Mouse (Mus musculus): Measurements from ENCODE around the gene Myl9. TPM values are rescaled to one million over a fixed set of nuclear protein-coding genes. Genes with fewer than 3 reads are reported as not detected.

Myl9 gene
- polyA plus RNA-seq (2014; fragmentation: Nextera tagmentation; extraction: Ambion mirVana) = 218 and 250 TPM in 2 replicates

DNA sequence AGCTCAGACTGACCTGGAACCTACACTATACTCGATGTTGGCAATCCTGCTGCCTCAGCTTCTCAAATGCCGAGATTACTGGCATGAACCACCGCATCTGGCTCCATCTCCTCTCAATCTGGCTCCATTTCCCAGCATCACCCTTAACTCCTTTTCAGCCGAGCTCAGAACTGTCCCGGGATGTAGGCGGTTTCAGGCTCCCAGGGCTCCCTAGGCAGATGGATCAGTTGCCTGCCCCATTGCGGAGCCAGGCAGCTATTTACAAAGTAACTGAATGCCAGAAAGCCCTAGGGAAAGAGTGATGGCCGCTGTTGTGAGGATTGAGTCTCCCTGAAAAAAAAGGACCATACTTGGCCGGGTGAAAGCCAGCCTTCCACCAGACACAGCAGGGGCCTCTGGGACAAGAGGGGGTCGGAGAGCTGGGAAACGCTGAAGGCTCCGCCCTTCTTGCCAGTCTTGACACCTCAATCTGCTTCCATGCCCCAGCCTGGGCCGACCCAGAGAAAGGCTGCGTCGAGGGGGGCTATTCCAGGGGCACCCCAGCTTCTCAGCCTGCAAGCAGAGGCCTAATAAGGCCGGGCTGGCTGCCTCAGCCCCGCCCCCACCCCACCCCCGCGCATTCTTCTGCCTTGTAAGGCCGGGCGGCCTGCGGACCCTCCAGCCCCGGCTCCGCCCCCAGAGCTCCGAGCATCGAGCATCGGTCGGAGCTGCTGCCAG, at the start of gene Myl9:
Myl9 (plus strand) TSS at position 683 of the 717 bp plus-strand sequence.
- H3K27me3 ChIP-seq (ENCODE audit: control insufficient read depth, insufficient read depth, low read length) = no peaks in the 10 kb centered on the region
- peak within 1 kb of the TSS; percentile 42 for H3K4me3 ChIP-seq (ENCODE audit: low read length)
- 2% methylated on average over 28 of the region's 28 CpGs for WGBS
- H3K9me3 ChIP-seq (ENCODE audit: control insufficient read depth, low read length) = no peaks in the 10 kb centered on the region
- H3K36me3 ChIP-seq (ENCODE audit: control insufficient read depth, insufficient read depth, low read length) = no peaks in the 10 kb centered on the region
- ATAC-seq (ENCODE audit: low FRiP score, low TSS enrichment) = peak; percentile 87
- H3K9ac ChIP-seq (ENCODE audit: low read depth, low read length) = peak within 1 kb of the TSS; percentile 58
- peaks cover 22% of the 10 kb centered on the region for H3K4me1 ChIP-seq (ENCODE audit: control insufficient read depth, insufficient read depth, low read length)
- H3K4me2 ChIP-seq (replicated peaks; ENCODE audit: low read depth, low read length) = peak within 1 kb of the TSS; percentile 54
- peak within 1 kb of the TSS; percentile 76 for H3K27ac ChIP-seq (ENCODE audit: low read depth, low read length)

DNA sequence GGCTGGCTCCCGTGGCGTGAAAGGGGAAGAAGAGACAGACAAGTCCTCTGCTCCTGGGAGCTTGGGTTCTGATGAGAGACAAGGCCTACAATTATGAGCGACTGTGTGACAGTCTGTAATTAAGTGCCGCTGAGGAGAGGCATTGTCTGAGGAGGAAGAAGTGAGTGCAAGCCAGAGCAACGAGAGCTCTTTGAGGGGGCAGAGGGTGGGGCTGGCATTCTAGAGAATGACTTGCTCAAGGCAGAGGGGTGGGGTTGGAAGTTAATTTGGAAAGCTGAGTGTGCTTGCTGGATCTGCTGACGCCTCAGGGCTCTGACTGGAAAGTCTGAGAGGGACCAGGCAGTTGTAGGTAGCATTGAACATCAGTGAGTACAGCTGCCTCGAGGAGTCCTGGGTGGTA, 48.9 kb upstream of the Myl9 start:
- no peak overlapping the region for H3K4me2 ChIP-seq (replicated peaks; ENCODE audit: low read depth, low read length)
- peak overlapping the region; percentile 30; the same call in 1 of the 2 replicates for H3K27ac ChIP-seq (ENCODE audit: low read depth, low read length)
- no peaks in the 10 kb centered on the region for H3K27me3 ChIP-seq (ENCODE audit: control insufficient read depth, insufficient read depth, low read length)
- no peak for ATAC-seq (ENCODE audit: low FRiP score, low TSS enrichment)
- WGBS = 26% methylated on average over 7 of the region's 7 CpGs
- H3K36me3 ChIP-seq (ENCODE audit: control insufficient read depth, insufficient read depth, low read length) = no peaks in the 10 kb centered on the region
- peaks cover 41% of the 10 kb centered on the region for H3K4me1 ChIP-seq (ENCODE audit: control insufficient read depth, insufficient read depth, low read length)
- no peaks in the 10 kb centered on the region for H3K9me3 ChIP-seq (ENCODE audit: control insufficient read depth, low read length)
- no peak overlapping the region for H3K4me3 ChIP-seq (ENCODE audit: low read length)
- 0 out of 2 replicates have a peak overlapping the region, but pooled peaks have one; percentile 7 for H3K9ac ChIP-seq (ENCODE audit: low read depth, low read length)

DNA sequence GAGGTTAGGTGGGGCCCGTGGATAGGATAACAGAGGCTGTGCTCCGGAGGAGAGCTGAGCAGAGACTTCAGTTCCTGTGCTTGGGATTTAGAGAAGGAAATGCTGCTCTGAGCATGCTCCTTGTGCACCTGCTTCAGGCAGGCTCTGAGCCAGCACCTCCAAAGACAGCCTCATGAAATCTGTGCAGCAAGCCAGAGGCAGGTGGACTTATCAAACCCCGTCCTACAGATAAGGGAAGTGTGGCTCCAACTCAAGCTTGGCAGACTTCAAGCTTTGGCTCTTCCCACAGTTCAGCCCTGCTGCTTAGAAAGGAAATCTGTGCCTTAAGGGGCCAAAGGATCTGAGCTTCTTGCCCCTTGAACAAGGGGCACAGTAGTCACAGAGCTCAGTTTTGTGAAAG, 48.3 kb upstream of the Myl9 start:
- Histone ChIP-seq H3K27me3 (ENCODE audit: control insufficient read depth, insufficient read depth, low read length) (no peaks in the 10 kb centered on the region), H3K9me3 (ENCODE audit: control insufficient read depth, low read length) (no peaks in the 10 kb centered on the region), H3K4me1 (ENCODE audit: control insufficient read depth, insufficient read depth, low read length) (peaks cover 41% of the 10 kb centered on the region), H3K36me3 (ENCODE audit: control insufficient read depth, insufficient read depth, low read length) (no peaks in the 10 kb centered on the region), H3K4me2 (replicated peaks; ENCODE audit: low read depth, low read length) (no peak overlapping the region), H3K27ac (ENCODE audit: low read depth, low read length) (no peak overlapping the region), H3K4me3 (ENCODE audit: low read length) (no peak overlapping the region), H3K9ac (ENCODE audit: low read depth, low read length) (no peak overlapping the region)
- WGBS = 41% methylated on average over 3 of the region's 3 CpGs
- ATAC-seq (ENCODE audit: low FRiP score, low TSS enrichment) = no peak

DNA sequence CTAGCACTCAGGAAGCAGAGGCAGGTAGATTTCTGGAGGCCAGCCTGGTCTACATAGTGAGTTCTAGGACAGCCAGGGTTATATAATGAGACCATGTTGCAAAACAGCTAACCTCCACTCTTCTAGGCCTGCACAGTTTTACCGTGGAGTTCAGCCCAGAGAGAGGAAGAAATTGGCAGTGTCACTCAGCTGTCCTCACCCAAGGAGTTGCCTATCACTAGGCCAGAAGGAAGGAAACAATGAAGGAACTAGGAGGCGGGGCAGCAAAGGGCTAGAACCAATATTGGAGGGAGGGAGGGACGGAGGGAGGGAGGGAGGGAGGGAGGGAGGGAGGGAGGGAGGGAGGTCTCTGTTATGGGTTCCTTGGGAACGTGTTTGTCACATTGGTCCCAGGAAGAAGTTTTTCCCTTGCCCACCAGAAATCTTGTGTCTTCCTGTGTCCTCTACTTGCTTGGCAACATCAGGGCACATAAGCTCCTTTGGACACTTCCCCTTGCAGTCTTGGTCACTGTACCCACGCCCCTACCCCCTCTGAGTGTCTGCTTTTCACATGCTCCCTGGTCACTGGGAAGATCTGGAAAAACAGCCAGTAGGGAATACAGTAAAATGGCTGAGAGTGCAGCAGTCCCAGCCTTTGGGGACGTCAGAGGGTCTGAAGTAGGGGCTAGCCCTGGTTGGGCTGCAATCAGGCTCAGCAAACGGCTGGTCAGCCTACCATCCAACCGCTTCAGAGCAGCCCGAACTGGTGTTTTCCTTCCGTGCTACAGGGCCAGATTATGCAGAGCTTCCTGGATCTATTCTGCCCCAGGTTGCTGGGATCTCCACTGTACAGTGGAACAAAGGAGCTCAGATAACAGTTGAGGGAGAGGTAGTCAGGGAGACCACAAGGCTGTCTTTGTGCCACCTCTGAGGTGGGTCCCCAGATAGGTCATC, 45.4 kb upstream of the Myl9 start:
- Histone ChIP-seq H3K36me3 (ENCODE audit: control insufficient read depth, insufficient read depth, low read length) (no peaks in the 10 kb centered on the region), H3K4me2 (replicated peaks; ENCODE audit: low read depth, low read length) (no peak overlapping the region), H3K27me3 (ENCODE audit: control insufficient read depth, insufficient read depth, low read length) (no peaks in the 10 kb centered on the region), H3K9ac (ENCODE audit: low read depth, low read length) (no peak overlapping the region), H3K4me3 (ENCODE audit: low read length) (no peak overlapping the region), H3K4me1 (ENCODE audit: control insufficient read depth, insufficient read depth, low read length) (peaks cover 25% of the 10 kb centered on the region), H3K9me3 (ENCODE audit: control insufficient read depth, low read length) (no peaks in the 10 kb centered on the region), H3K27ac (ENCODE audit: low read depth, low read length) (peak overlapping the region; percentile 1; the same call in 1 of the 2 replicates)
- ATAC-seq (ENCODE audit: low FRiP score, low TSS enrichment) = peak; percentile 34; the same call in 1 of the 2 replicates
- 56% methylated on average over 8 of the region's 10 CpGs for WGBS

DNA sequence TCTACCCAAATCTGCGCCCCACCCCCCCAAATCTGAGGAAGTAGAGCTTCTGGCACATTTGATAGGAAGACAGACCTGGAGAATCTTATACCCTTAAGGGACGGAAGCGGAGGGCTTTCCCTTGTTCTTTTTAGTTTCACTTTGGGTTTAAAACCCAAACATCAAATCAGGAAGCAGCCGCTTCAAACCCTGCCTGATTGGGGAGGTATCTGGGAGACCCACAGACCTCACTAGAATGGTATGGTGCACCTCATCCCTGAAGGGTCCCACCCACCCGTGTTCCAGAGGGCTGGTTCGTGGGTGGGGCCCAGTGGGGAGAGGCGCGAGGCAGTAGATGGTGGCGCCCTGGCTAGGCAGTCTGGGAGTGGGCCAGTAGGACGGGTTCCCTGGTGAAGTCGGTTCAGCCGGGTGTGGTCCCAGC, 44.7 kb upstream of the Myl9 start:
- WGBS = 83% methylated on average over 12 of the region's 12 CpGs
- peak overlapping the region; percentile 1; the same call in 1 of the 2 replicates for H3K27ac ChIP-seq (ENCODE audit: low read depth, low read length)
- H3K9ac ChIP-seq (ENCODE audit: low read depth, low read length) = no peak overlapping the region
- no peaks in the 10 kb centered on the region for H3K27me3 ChIP-seq (ENCODE audit: control insufficient read depth, insufficient read depth, low read length)
- 0 out of 2 replicates have a peak, but pooled peaks have one; percentile 29 for ATAC-seq (ENCODE audit: low FRiP score, low TSS enrichment)
- H3K4me1 ChIP-seq (ENCODE audit: control insufficient read depth, insufficient read depth, low read length) = peaks cover 22% of the 10 kb centered on the region
- no peak overlapping the region for H3K4me2 ChIP-seq (replicated peaks; ENCODE audit: low read depth, low read length)
- H3K36me3 ChIP-seq (ENCODE audit: control insufficient read depth, insufficient read depth, low read length) = no peaks in the 10 kb centered on the region
- H3K9me3 ChIP-seq (ENCODE audit: control insufficient read depth, low read length) = no peaks in the 10 kb centered on the region
- H3K4me3 ChIP-seq (ENCODE audit: low read length) = no peak overlapping the region

DNA sequence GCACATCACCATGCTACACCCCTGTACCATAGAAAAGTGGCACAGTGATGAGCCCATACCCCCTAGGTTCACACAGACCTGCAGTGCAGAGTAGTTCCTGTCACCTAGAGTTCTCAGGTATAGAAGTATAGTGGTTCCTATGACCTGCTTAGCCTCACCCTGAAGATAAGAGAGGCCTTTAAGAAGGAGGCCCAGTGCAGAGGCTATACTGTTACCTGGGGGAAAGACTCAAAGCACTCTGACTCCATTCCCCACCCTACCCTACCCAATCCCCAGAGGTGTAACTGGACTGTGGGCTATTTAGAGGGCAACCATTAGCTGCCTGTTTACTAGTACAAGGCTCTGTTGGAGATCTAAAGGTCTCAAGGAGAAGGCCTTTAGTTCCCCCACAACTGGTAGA, 43.6 kb upstream of the Myl9 start:
- no peak overlapping the region for H3K9ac ChIP-seq (ENCODE audit: low read depth, low read length)
- no peak overlapping the region for H3K27ac ChIP-seq (ENCODE audit: low read depth, low read length)
- H3K4me3 ChIP-seq (ENCODE audit: low read length) = no peak overlapping the region
- no peaks in the 10 kb centered on the region for H3K9me3 ChIP-seq (ENCODE audit: control insufficient read depth, low read length)
- H3K27me3 ChIP-seq (ENCODE audit: control insufficient read depth, insufficient read depth, low read length) = no peaks in the 10 kb centered on the region
- peaks cover 22% of the 10 kb centered on the region for H3K4me1 ChIP-seq (ENCODE audit: control insufficient read depth, insufficient read depth, low read length)
- no peaks in the 10 kb centered on the region for H3K36me3 ChIP-seq (ENCODE audit: control insufficient read depth, insufficient read depth, low read length)
- ATAC-seq (ENCODE audit: low FRiP score, low TSS enrichment) = no peak
- H3K4me2 ChIP-seq (replicated peaks; ENCODE audit: low read depth, low read length) = no peak overlapping the region

DNA sequence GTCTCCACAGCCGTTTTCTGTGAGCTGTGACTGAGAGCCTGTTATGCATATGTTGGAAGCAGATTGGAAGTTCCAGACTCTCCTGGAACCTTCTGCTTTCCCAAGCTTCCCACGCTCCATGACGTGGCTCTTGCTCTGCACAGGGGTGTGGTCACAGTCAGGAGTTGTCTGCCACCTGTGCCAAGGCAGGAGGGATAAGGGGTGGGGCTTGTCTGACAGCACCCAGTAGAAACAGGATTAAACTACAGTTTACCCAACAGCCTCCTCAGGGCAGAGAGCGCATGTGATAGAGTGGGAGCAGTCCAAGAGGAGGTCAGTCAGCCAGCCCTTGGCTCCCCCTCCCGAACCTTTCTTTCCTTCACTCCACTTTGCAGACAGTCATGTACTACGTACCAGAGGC, 43.1 kb upstream of the Myl9 start:
- H3K9ac ChIP-seq (ENCODE audit: low read depth, low read length) = no peak overlapping the region
- H3K9me3 ChIP-seq (ENCODE audit: control insufficient read depth, low read length) = no peaks in the 10 kb centered on the region
- peaks cover 22% of the 10 kb centered on the region for H3K4me1 ChIP-seq (ENCODE audit: control insufficient read depth, insufficient read depth, low read length)
- H3K27me3 ChIP-seq (ENCODE audit: control insufficient read depth, insufficient read depth, low read length) = no peaks in the 10 kb centered on the region
- H3K27ac ChIP-seq (ENCODE audit: low read depth, low read length) = no peak overlapping the region
- ATAC-seq (ENCODE audit: low FRiP score, low TSS enrichment) = peak; percentile 17; the same call in 1 of the 2 replicates
- no peak overlapping the region for H3K4me3 ChIP-seq (ENCODE audit: low read length)
- H3K36me3 ChIP-seq (ENCODE audit: control insufficient read depth, insufficient read depth, low read length) = no peaks in the 10 kb centered on the region
- no peak overlapping the region for H3K4me2 ChIP-seq (replicated peaks; ENCODE audit: low read depth, low read length)
- 67% methylated on average over 6 of the region's 6 CpGs for WGBS

DNA sequence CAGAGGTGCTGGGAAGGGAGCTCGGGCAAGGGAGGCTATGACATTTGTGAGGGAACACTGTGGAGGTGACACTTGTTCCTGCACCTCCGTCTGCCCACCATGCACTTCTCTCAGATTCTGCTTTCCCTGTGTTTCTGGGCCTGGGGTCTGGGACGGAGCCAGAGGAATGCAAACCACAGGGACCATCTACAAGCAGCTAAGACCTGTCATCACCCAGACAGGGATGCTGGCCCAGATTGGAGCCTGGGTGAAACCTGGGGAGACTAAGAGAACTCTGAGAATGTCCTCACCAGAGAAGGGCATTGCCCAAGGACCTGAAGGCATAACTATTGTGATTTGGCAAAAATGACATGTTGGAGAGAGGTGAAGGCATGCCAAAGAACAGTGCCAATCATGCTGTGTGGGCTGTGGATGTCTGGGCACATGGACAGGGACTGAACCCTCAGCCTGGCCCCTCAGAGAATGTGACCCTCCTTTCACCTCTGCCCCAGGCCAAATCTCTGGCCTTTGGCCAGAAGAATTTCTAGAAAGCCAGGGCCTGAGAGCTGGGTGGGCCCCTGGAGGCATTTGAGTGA, 39.4 kb upstream of the Myl9 start:
- Histone ChIP-seq H3K4me1 (ENCODE audit: control insufficient read depth, insufficient read depth, low read length) (peaks cover 23% of the 10 kb centered on the region), H3K27ac (ENCODE audit: low read depth, low read length) (no peak overlapping the region), H3K4me3 (ENCODE audit: low read length) (no peak overlapping the region), H3K9ac (ENCODE audit: low read depth, low read length) (no peak overlapping the region), H3K9me3 (ENCODE audit: control insufficient read depth, low read length) (no peaks in the 10 kb centered on the region), H3K4me2 (replicated peaks; ENCODE audit: low read depth, low read length) (no peak overlapping the region), H3K36me3 (ENCODE audit: control insufficient read depth, insufficient read depth, low read length) (no peaks in the 10 kb centered on the region; the same call in 1 of the 2 replicates), H3K27me3 (ENCODE audit: control insufficient read depth, insufficient read depth, low read length) (no peaks in the 10 kb centered on the region)
- WGBS = 69% methylated on average over 3 of the region's 3 CpGs
- ATAC-seq (ENCODE audit: low FRiP score, low TSS enrichment) = no peak

All from kidney, embryonic 14.5 days (tissue).